Mouse (Mus musculus) liver, postnatal 0 days (tissue): ENCODE data around the gene F830045P16Rik. TPM values are rescaled to one million over a fixed set of nuclear protein-coding genes. Genes with fewer than 3 reads are reported as not detected.
A peak's percentile ranks its signal among the peaks of the same experiment; 100 is the strongest.

Experiments used
- ATAC-seq: fragments of 200-750 bp; cut with Nextera tagmentation; 2 replicates; pipeline ENCODE4 v1.8.0; 2017; ENCODE audit warnings: mild to moderate bottlenecking, moderate library complexity
- DNase-seq: peaks from one replicate; pipeline ENCODE4 v3.0.0-alpha.2; 2016
- H3K27ac ChIP-seq: fragments of 300-500 bp; sonication (generic); 2 replicates; pipeline ENCODE4 v1.5.1; 2014; ENCODE audit warnings: antibody characterized with exemption, moderate library complexity, mild to moderate bottlenecking, low read depth
- H3K27me3 ChIP-seq: fragments of 300-500 bp; sonication (generic); 2 replicates; pipeline ENCODE4 v1.6.1; 2014; ENCODE audit warnings: low read length, control low read depth, mixed read lengths; ENCODE audit not compliant: insufficient read depth
- H3K36me3 ChIP-seq: fragments of 300-500 bp; sonication (generic); replicated peaks from 2 replicates; pipeline ENCODE4 v1.6.1; 2014; ENCODE audit warnings: mild to moderate bottlenecking, control low read depth, low read length, moderate library complexity, mixed read lengths; ENCODE audit not compliant: insufficient read depth
- H3K4me1 ChIP-seq: fragments of 300-500 bp; sonication (generic); 2 replicates; pipeline ENCODE4 v1.6.1; 2014; ENCODE audit warnings: antibody characterized with exemption, mild to moderate bottlenecking, control low read depth; ENCODE audit not compliant: insufficient read depth
- H3K4me2 ChIP-seq: fragments of 300-500 bp; sonication (generic); 2 replicates; pipeline ENCODE4 v1.6.1; 2014; ENCODE audit warnings: low read depth, mild to moderate bottlenecking, low read length, moderate library complexity, mixed read lengths
- H3K4me3 ChIP-seq: fragments of 300-500 bp; sonication (generic); 2 replicates; pipeline ENCODE4 v1.5.1; 2014; ENCODE audit warnings: low read depth, low read length
- H3K9ac ChIP-seq: fragments of 300-500 bp; sonication (generic); replicated peaks from 2 replicates; pipeline ENCODE4 v1.6.1; 2014; ENCODE audit warnings: mild to moderate bottlenecking, moderate library complexity
- H3K9me3 ChIP-seq: fragments of 300-500 bp; sonication (generic); 2 replicates; pipeline ENCODE4 v1.6.1; 2016; ENCODE audit warnings: mild to moderate bottlenecking, control low read depth, low read length, mixed read lengths
- CTCF ChIP-seq: sonication (generic); IDR thresholded peaks from 2 replicates; pipeline ENCODE4 v1.5.1; 2016; ENCODE audit warnings: antibody characterized with exemption, low read depth
- EP300 ChIP-seq: IDR thresholded peaks from 2 replicates; pipeline ENCODE4 v1.6.1; 2016; ENCODE audit warnings: antibody characterized with exemption, low read depth, mild to moderate bottlenecking
- WGBS: fragments of 180-500 bp; shearing (Covaris S2); extraction: QIAGEN DNeasy Blood & Tissue Kit; methylation state at CpG from one replicate; pipeline ENCODE4 v1.1.7; 2014; ENCODE audit not compliant: insufficient replicate concordance; 5-methylcytosine and 5-hydroxymethylcytosine counted together
- polyA plus RNA-seq: library from polyadenylated mRNA; unstranded; fragments of >200 nt; fragmentation: Nextera tagmentation; extraction: Ambion mirVana; gene quantifications from 2 replicates; pipeline ENCODE4 v1.2.1, GENCODE M21; 2015

The F830045P16Rik gene
- polyA plus RNA-seq, 1 experiment from 2014 or later, result not detected

- Histone ChIP-seq H3K9ac (no peak overlapping the region), H3K36me3 (no peaks in the 10 kb centered on the region), H3K4me3 (no peak overlapping the region), H3K27me3 (no peaks in the 10 kb centered on the region), H3K27ac (no peak overlapping the region), H3K4me1 (peaks cover 2% of the 10 kb centered on the region; the same call in 1 of the 2 replicates), H3K9me3 (no peaks in the 10 kb centered on the region), H3K4me2 (no peak overlapping the region)
- DNase-seq (no peak), ATAC-seq (peak; percentile 33; the same call in 1 of the 2 replicates)
- WGBS, result 47% methylated on average over 4 of the region's 4 CpGs
- no peak for TF ChIP-seq CTCF
- no peak for TF ChIP-seq EP300
Observed at GRCm38 (mm10) chr2:129539175-129539574, 2.8 kb upstream of the F830045P16Rik start.

- Histone ChIP-seq H3K27me3 (no peaks in the 10 kb centered on the region), H3K9me3 (no peaks in the 10 kb centered on the region), H3K27ac (no peak overlapping the region), H3K36me3 (no peaks in the 10 kb centered on the region), H3K9ac (no peak overlapping the region), H3K4me1 (0 out of 2 replicates have a peak, but pooled peaks cover 2% of the 10 kb centered on the region), H3K4me3 (no peak overlapping the region), H3K4me2 (no peak overlapping the region)
- ATAC-seq, result no peak
- TF ChIP-seq CTCF (peak; percentile 36), EP300 (no peak)
- 63% methylated on average over 4 of the region's 4 CpGs for WGBS
- no peak for DNase-seq
Observed at GRCm38 (mm10) chr2:129537926-129538325, 1.5 kb upstream of the F830045P16Rik start.

GRCm38 (mm10) chr2:129537360-129537759, 958 bp upstream of the F830045P16Rik start:
- TF ChIP-seq CTCF (no peak), EP300 (no peak)
- no peaks in the 10 kb centered on the region for H3K9me3 ChIP-seq
- H3K27ac ChIP-seq, result no peak overlapping the region
- H3K27me3 ChIP-seq, result no peaks in the 10 kb centered on the region
- 51% methylated on average over 7 of the region's 7 CpGs for WGBS
- H3K4me1 ChIP-seq, result 0 out of 2 replicates have a peak, but pooled peaks cover 2% of the 10 kb centered on the region
- no peak overlapping the region for H3K4me2 ChIP-seq
- DNase-seq, result no peak
- ATAC-seq, result no peak
- H3K9ac ChIP-seq, result no peak overlapping the region
- no peaks in the 10 kb centered on the region for H3K36me3 ChIP-seq
- H3K4me3 ChIP-seq, result no peak overlapping the region

GRCm38 (mm10) chr2:129536926-129537325, 524 bp upstream of the F830045P16Rik start:
- WGBS, result 79% methylated on average over 1 of the region's 1 CpGs
- Histone ChIP-seq H3K27ac (no peak overlapping the region), H3K4me1 (0 out of 2 replicates have a peak, but pooled peaks cover 2% of the 10 kb centered on the region), H3K36me3 (no peaks in the 10 kb centered on the region), H3K4me2 (no peak overlapping the region), H3K4me3 (no peak overlapping the region), H3K27me3 (no peaks in the 10 kb centered on the region), H3K9me3 (no peaks in the 10 kb centered on the region), H3K9ac (no peak overlapping the region)
- no peak for TF ChIP-seq CTCF
- TF ChIP-seq EP300, result no peak
- no peak for ATAC-seq
- DNase-seq, result no peak

GRCm38 (mm10) chr2:129534886-129535591, 1.4 kb downstream of the F830045P16Rik start:
- DNase-seq (no peak), ATAC-seq (no peak)
- no peaks in the 10 kb centered on the region for H3K36me3 ChIP-seq
- 0 out of 2 replicates have a peak, but pooled peaks cover 2% of the 10 kb centered on the region for H3K4me1 ChIP-seq
- no peak overlapping the region for H3K27ac ChIP-seq
- H3K9ac ChIP-seq, result no peak overlapping the region
- no peak overlapping the region for H3K4me2 ChIP-seq
- no peak overlapping the region for H3K4me3 ChIP-seq
- no peaks in the 10 kb centered on the region for H3K9me3 ChIP-seq
- 64% methylated on average over 5 of the region's 5 CpGs for WGBS
- no peak for TF ChIP-seq EP300
- TF ChIP-seq CTCF, result no peak
- H3K27me3 ChIP-seq, result no peaks in the 10 kb centered on the region

GRCm38 (mm10) chr2:129531890-129532289, 4.5 kb downstream of the F830045P16Rik start:
- 56% methylated on average over 2 of the region's 2 CpGs for WGBS
- H3K36me3 ChIP-seq, result no peaks in the 10 kb centered on the region
- H3K9me3 ChIP-seq, result no peaks in the 10 kb centered on the region
- H3K4me3 ChIP-seq, result no peak overlapping the region
- peaks cover 5% of the 10 kb centered on the region; the same call in 1 of the 2 replicates for H3K4me1 ChIP-seq
- no peak overlapping the region for H3K9ac ChIP-seq
- no peak for ATAC-seq
- no peaks in the 10 kb centered on the region for H3K27me3 ChIP-seq
- TF ChIP-seq CTCF (no peak), EP300 (no peak)
- no peak overlapping the region for H3K4me2 ChIP-seq
- no peak overlapping the region for H3K27ac ChIP-seq
- DNase-seq, result no peak
